Mouse (Mus musculus): ENCODE data around the gene Tjp3.
"Not testable (repeated sequence)": the region's sequence is repeated elsewhere in the genome, so short reads cannot be mapped to it uniquely, and the experiment has no call there.

Tjp3 gene

GRCm38 (mm10) chr10:81233226-81233585 lies 58.2 kb downstream of the Tjp3 start:
- DNase-seq (ENCODE audit: low spot score in 2 of 2) = no peak

GRCm38 (mm10) chr10:81232580-81233225 lies 58.7 kb downstream of the Tjp3 start, which contains the start of gene Zfr2:
Gene Zfr2, plus strand, starts transcription at chr10:81233155.
- peak; percentile 76 to 77 for DNase-seq (ENCODE audit: low spot score in 2 of 2)

GRCm38 (mm10) chr10:81231436-81231835 lies 59.9 kb downstream of the Tjp3 start:
- DNase-seq (ENCODE audit: low spot score in 2 of 2) = no peak

GRCm38 (mm10) chr10:81230438-81231332 lies 60.7 kb downstream of the Tjp3 start, which contains the start of gene Atcay:
Gene Atcay, minus strand, starts transcription at chr10:81230833.
- DNase-seq (ENCODE audit: low spot score in 2 of 2) = no peak

GRCm38 (mm10) chr10:81229735-81230437 lies 61.5 kb downstream of the Tjp3 start:
- no peak for DNase-seq (ENCODE audit: low spot score in 2 of 2)

- not testable (repeated sequence) for DNase-seq (ENCODE audit: low spot score in 2 of 2)
These were observed 67.7 kb downstream of the Tjp3 start for GRCm38 (mm10) chr10:81223731-81224130.
